Mouse (Mus musculus): ENCODE data around the gene Capza2. TPM values are rescaled to one million over a fixed set of nuclear protein-coding genes. Genes with fewer than 3 reads are reported as not detected.
"Not testable (repeated sequence)": the region's sequence is repeated elsewhere in the genome, so short reads cannot be mapped to it uniquely, and the experiment has no call there.

Capza2 gene
- total RNA-seq, 2 experiments from 2014 or later: 208 to 223 TPM

- no peak for DNase-seq (ENCODE audit: extremely low spot score in 1 of 2, low spot score in 2 of 2)
- intact Hi-C loops (cut with DNase I): no loop called here
- no peak overlapping the region for H3K27ac ChIP-seq
- no peak for TF ChIP-seq CTCF (IDR thresholded peaks at IDR 0.05)
- no peak overlapping the region for H3K4me3 ChIP-seq
Observed at GRCm38 (mm10) chr6:17688676-17689075, 52.6 kb downstream of the Capza2 start.

GRCm38 (mm10) chr6:17692647-17693046 is 56.6 kb downstream of the Capza2 start, which contains the start of gene St7:
TSS of gene St7 (plus strand) at chr6:17692933.
- intact Hi-C loops (cut with DNase I): loop anchor here (10.0 kb wide), 1 partner anchor 668 kb away; no protein-coding TSS in a partner anchor
- H3K27ac ChIP-seq: peak within 1 kb of the TSS; percentile 82; the same call in 1 of the 2 replicates
- no peak for DNase-seq (ENCODE audit: extremely low spot score in 1 of 2, low spot score in 2 of 2)

GRCm38 (mm10) chr6:17693726-17694549 is 57.9 kb downstream of the Capza2 start:
- Histone ChIP-seq H3K27ac (peak overlapping the region; percentile 82), H3K4me3 (peak overlapping the region; percentile 77)
- no peak; the same call in 1 of the 2 replicates for TF ChIP-seq CTCF (IDR thresholded peaks at IDR 0.05)
- intact Hi-C loops (cut with DNase I): loop anchor here (2.0 to 10.0 kb wide), 2 partner anchors 57 to 669 kb away; partner anchors contain the start of gene Capza2
- peak; percentile 54 to 58 for DNase-seq (ENCODE audit: extremely low spot score in 1 of 2, low spot score in 2 of 2)

More at GRCm38 (mm10) chr6:17692647-17693046, 56.6 kb downstream of the Capza2 start, which contains the start of gene St7:
- no peak for TF ChIP-seq CTCF (IDR thresholded peaks at IDR 0.05)
- H3K4me3 ChIP-seq: peak within 1 kb of the TSS; percentile 77

GRCm38 (mm10) chr6:17694550-17694951 is 58.5 kb downstream of the Capza2 start:
- H3K27ac ChIP-seq: peak overlapping the region; percentile 36
- intact Hi-C loops (cut with DNase I): loop anchor here (2.0 to 10.0 kb wide), 2 partner anchors 58 to 670 kb away; partner anchors contain the start of gene Capza2
- DNase-seq (ENCODE audit: extremely low spot score in 1 of 2, low spot score in 2 of 2): peak; percentile 55 to 61
- H3K4me3 ChIP-seq: peak overlapping the region; percentile 77
- peak; percentile 29 for TF ChIP-seq CTCF (IDR thresholded peaks at IDR 0.05)

- peak; percentile 36 to 58 for DNase-seq (ENCODE audit: extremely low spot score in 1 of 2, low spot score in 2 of 2)
- Histone ChIP-seq H3K27ac (no peak overlapping the region), H3K4me3 (peak overlapping the region; percentile 18; the same call in 1 of the 2 replicates)
- intact Hi-C loops (cut with DNase I): loop anchor here (10.0 kb wide), 1 partner anchor 672 kb away; no protein-coding TSS in a partner anchor
- peak; percentile 73 for TF ChIP-seq CTCF (IDR thresholded peaks at IDR 0.05)
Observed at GRCm38 (mm10) chr6:17696321-17696734, 60.3 kb downstream of the Capza2 start.

- no peak for DNase-seq (ENCODE audit: extremely low spot score in 1 of 2, low spot score in 2 of 2)
- Histone ChIP-seq H3K27ac (no peak overlapping the region), H3K4me3 (no peak overlapping the region)
- intact Hi-C loops (cut with DNase I): no loop called here
- no peak for TF ChIP-seq CTCF (IDR thresholded peaks at IDR 0.05)
Observed at GRCm38 (mm10) chr6:17700936-17701612, 65.0 kb downstream of the Capza2 start.

- intact Hi-C loops (cut with DNase I); H3K4me3 ChIP-seq; DNase-seq (ENCODE audit: extremely low spot score in 1 of 2, low spot score in 2 of 2); H3K27ac ChIP-seq: not testable (repeated sequence)
Observed at GRCm38 (mm10) chr6:17704038-17704437, 68.0 kb downstream of the Capza2 start.

- H3K27ac ChIP-seq: no peak overlapping the region
- DNase-seq (ENCODE audit: extremely low spot score in 1 of 2, low spot score in 2 of 2): no peak
- no peak for TF ChIP-seq CTCF (IDR thresholded peaks at IDR 0.05)
- intact Hi-C loops (cut with DNase I): no loop called here
- H3K4me3 ChIP-seq: no peak overlapping the region
Observed at GRCm38 (mm10) chr6:17705973-17706372, 69.9 kb downstream of the Capza2 start.

Other genes starting within 250 kb of the Capza2 start
- 1 to 10 TPM; 9.4 to 9.6 TPM for gene Met, start 172.4 kb upstream of the Capza2 start, total RNA-seq (2021)
- gene St7, start 56.7 kb downstream of the Capza2 start, total RNA-seq (2021): 10 to 100 TPM; 35.1 to 42.4 TPM

Measured in left cerebral cortex, adult 2 months (tissue).